In genomic region chr14:121373020-121373419, GRCm38 (mm10) we compare ENCODE assay signal across 10 mouse cellular contexts. TPM values are rescaled to one million over a fixed set of nuclear protein-coding genes. Genes with fewer than 3 reads are reported as not detected.
DNase-seq lines count a peak whose midpoint lies in the region; ATAC-seq and TF ChIP-seq lines count a peak whose summit lies in the region.
"Had no signal": no experiment of that assay in that cellular context is flagged by ENCODE, and none has a peak within 500 bp of the region (broad histone marks: within the 10 kb centered on the region; RNA-seq: fewer than 3 reads in every experiment).

No protein-coding gene starts in this region.

- H3K9ac ChIP-seq in midbrain, embryonic 15.5 days, result no peak overlapping the region
- H3K9ac ChIP-seq: forebrain, postnatal 0 days had no signal

- H3K36me3 ChIP-seq in midbrain, embryonic 15.5 days (replicated peaks), result no peaks in the 10 kb centered on the region

- H3K4me3 ChIP-seq in layer of hippocampus, adult 2 months, result no peak overlapping the region
- no peak overlapping the region for H3K4me3 ChIP-seq in midbrain, embryonic 15.5 days

- peak; percentile 26 to 38; a peak in 3 of 4 replicates for ATAC-seq in hematopoietic stem cell, adult 5-6 weeks (replicated peaks in 1 of 2; ENCODE audit: insufficient read depth in 1 of 2, low FRiP score in 2 of 2, low TSS enrichment in 1 of 2, low read depth in 1 of 2, poor library complexity in 2 of 2, severe bottlenecking in 2 of 2)
- peak; percentile 12; the same call in 1 of the 2 replicates for ATAC-seq in megakaryocyte progenitor cell, adult 5-6 weeks (replicated peaks; ENCODE audit: poor library complexity)
- ATAC-seq in midbrain, embryonic 15.5 days (replicated peaks), result no peak
- ATAC-seq: forebrain, postnatal 0 days; midbrain, embryonic 16.5 days had no signal

- TF ChIP-seq CTCF in layer of hippocampus, adult 2 months (conservative IDR thresholded peaks at IDR 0.05), result peak; percentile 43

- no peak for DNase-seq in layer of hippocampus, adult 2 months (ENCODE audit: low spot score in 2 of 2)
- DNase-seq in layer of hippocampus, adult 8-10 months (ENCODE audit: low spot score in 2 of 2), result no peak
- peak; percentile 47 for DNase-seq in T-cell, adult 2 months (ENCODE audit: low spot score)
- DNase-seq in embryo, embryonic 9.5 days (ENCODE audit: extremely low spot score), result no peak
- no peak for DNase-seq in adrenal gland, postnatal 36 days
- DNase-seq: forebrain, postnatal 0 days had no signal

- peaks cover 15% of the 10 kb centered on the region for H3K4me1 ChIP-seq in midbrain, embryonic 15.5 days

- no peak overlapping the region for H3K27ac ChIP-seq in layer of hippocampus, adult 2 months
- no peak overlapping the region for H3K27ac ChIP-seq in midbrain, embryonic 15.5 days

- H3K4me2 ChIP-seq in midbrain, embryonic 15.5 days, result no peak overlapping the region

- H3K27me3 ChIP-seq in midbrain, embryonic 15.5 days (replicated peaks), result no peaks in the 10 kb centered on the region

- WGBS in midbrain, embryonic 15.5 days, result 88% methylated on average over 9 of the region's 9 CpGs

- H3K9me3 ChIP-seq in midbrain, embryonic 15.5 days, result no peaks in the 10 kb centered on the region

RNA-seq across cellular contexts. Expression of gene Stk24, which starts 6.8 kb away (rescaled TPM):
- 10 to 100 TPM; 66.0 to 68.1 TPM for total RNA-seq in layer of hippocampus, adult 2 months (2021)
- 10 to 100 TPM; 52.6 to 80.4 (median 63.4) TPM for total RNA-seq in layer of hippocampus, adult 8-10 months (2022)
- total RNA-seq in hematopoietic stem cell, adult 5-6 weeks (2017), result 85.3 and 102 TPM in 2 replicates
- total RNA-seq in megakaryocyte progenitor cell, adult 5-6 weeks (2015), result 97.1 and 100 TPM in 2 replicates
- 73.4 and 76.7 TPM in 2 replicates for total RNA-seq in megakaryocyte progenitor cell, adult 5-6 weeks (2017)
- total RNA-seq in adrenal gland, postnatal 36 days (2021), result 100 to 1,000 TPM; 104 to 108 TPM
- 18.5 and 18.6 TPM in 2 replicates for polyA plus RNA-seq in midbrain, embryonic 15.5 days (2015; fragmentation: Nextera tagmentation; extraction: Ambion mirVana)
